Mouse (Mus musculus) bone marrow, adult 2 months (tissue): ENCODE results near the gene Gtf2ird1.

Source experiments
- CTCF ChIP-seq: fragments of 200-500 bp; IDR thresholded peaks from 2 replicates; pipeline ENCODE4 v1.5.1; 2011; ENCODE audit warnings: low read length, control low read depth; ENCODE audit not compliant: control insufficient read depth, insufficient read depth
- POLR2A ChIP-seq: fragments of 200-500 bp; IDR thresholded peaks from 2 replicates; pipeline ENCODE4 v1.6.1; 2011; ENCODE audit warnings: low read depth, mild to moderate bottlenecking, control low read depth, low read length, borderline replicate concordance; ENCODE audit not compliant: control insufficient read depth

GRCm38 (mm10) chr5:134394624-134395023, 61.9 kb downstream of the Gtf2ird1 start:
- TF ChIP-seq POLR2A = no peak
- TF ChIP-seq CTCF = no peak
